Mouse (Mus musculus) olfactory bulb, adult 2 months (tissue): ENCODE measurements around the gene Dchs1.

Experiments used
- CTCF ChIP-seq: fragments of 200-500 bp; IDR thresholded peaks from 2 replicates; pipeline ENCODE4 v1.5.1; 2012; ENCODE audit warnings: low read depth, mild to moderate bottlenecking, low read length, moderate library complexity; ENCODE audit not compliant: insufficient read depth
- POLR2A ChIP-seq: fragments of 200-500 bp; IDR thresholded peaks from 2 replicates; pipeline ENCODE4 v1.6.1; 2012; ENCODE audit warnings: mild to moderate bottlenecking, low read depth, low read length, moderate library complexity; ENCODE audit not compliant: insufficient read depth

GRCm38 (mm10) chr7:105802771-105803170 is 15.3 kb upstream of the Dchs1 start:
- no peak for TF ChIP-seq POLR2A
- TF ChIP-seq CTCF, result no peak
